Mouse (Mus musculus) midbrain, embryonic 15.5 days (tissue): ENCODE results near the gene Gm21987. TPM values are rescaled to one million over a fixed set of nuclear protein-coding genes. Genes with fewer than 3 reads are reported as not detected.

Source experiments
- ATAC-seq: fragments of 200-750 bp; cut with Nextera tagmentation; replicated peaks from 2 replicates; pipeline ENCODE4 v1.8.0; 2017; ENCODE audit warnings: moderate TSS enrichment
- H3K27ac ChIP-seq: fragments of 300-500 bp; sonication (generic); 2 replicates; pipeline ENCODE4 v1.5.1; 2015; ENCODE audit warnings: mild to moderate bottlenecking, inconsistent platforms
- H3K27me3 ChIP-seq: fragments of 300-500 bp; sonication (generic); replicated peaks from 2 replicates; pipeline ENCODE4 v1.6.1; 2015; ENCODE audit warnings: inconsistent platforms
- H3K36me3 ChIP-seq: fragments of 300-500 bp; sonication (generic); replicated peaks from 2 replicates; pipeline ENCODE4 v1.6.1; 2015; ENCODE audit warnings: inconsistent platforms
- H3K4me1 ChIP-seq: fragments of 300-500 bp; sonication (generic); 2 replicates; pipeline ENCODE4 v1.6.1; 2015; ENCODE audit warnings: inconsistent platforms
- H3K4me2 ChIP-seq: fragments of 300-500 bp; sonication (generic); 2 replicates; pipeline ENCODE4 v1.6.1; 2015; ENCODE audit warnings: inconsistent platforms, mild to moderate bottlenecking, moderate library complexity
- H3K4me3 ChIP-seq: fragments of 300-500 bp; sonication (generic); 2 replicates; pipeline ENCODE4 v1.5.1; 2015; ENCODE audit warnings: mild to moderate bottlenecking, inconsistent platforms
- H3K9ac ChIP-seq: fragments of 300-500 bp; sonication (generic); 2 replicates; pipeline ENCODE4 v1.6.1; 2015; ENCODE audit warnings: mild to moderate bottlenecking, inconsistent platforms
- H3K9me3 ChIP-seq: fragments of 300-500 bp; sonication (generic); 2 replicates; pipeline ENCODE4 v1.6.1; 2016; ENCODE audit warnings: inconsistent platforms
- WGBS: fragments of 180-500 bp; shearing (Covaris S2); methylation state at CpG from one replicate; pipeline ENCODE4 v1.1.7; 2015; ENCODE audit warnings: mixed read lengths; 5-methylcytosine and 5-hydroxymethylcytosine counted together
- polyA plus RNA-seq: library from polyadenylated mRNA; unstranded; fragments of >200 nt; fragmentation: Nextera tagmentation; extraction: Ambion mirVana; gene quantifications from 2 replicates; pipeline ENCODE4 v1.2.1, GENCODE M21; 2015

Gene Gm21987
- polyA plus RNA-seq, 1 experiment from 2014 or later, result not detected

DNA sequence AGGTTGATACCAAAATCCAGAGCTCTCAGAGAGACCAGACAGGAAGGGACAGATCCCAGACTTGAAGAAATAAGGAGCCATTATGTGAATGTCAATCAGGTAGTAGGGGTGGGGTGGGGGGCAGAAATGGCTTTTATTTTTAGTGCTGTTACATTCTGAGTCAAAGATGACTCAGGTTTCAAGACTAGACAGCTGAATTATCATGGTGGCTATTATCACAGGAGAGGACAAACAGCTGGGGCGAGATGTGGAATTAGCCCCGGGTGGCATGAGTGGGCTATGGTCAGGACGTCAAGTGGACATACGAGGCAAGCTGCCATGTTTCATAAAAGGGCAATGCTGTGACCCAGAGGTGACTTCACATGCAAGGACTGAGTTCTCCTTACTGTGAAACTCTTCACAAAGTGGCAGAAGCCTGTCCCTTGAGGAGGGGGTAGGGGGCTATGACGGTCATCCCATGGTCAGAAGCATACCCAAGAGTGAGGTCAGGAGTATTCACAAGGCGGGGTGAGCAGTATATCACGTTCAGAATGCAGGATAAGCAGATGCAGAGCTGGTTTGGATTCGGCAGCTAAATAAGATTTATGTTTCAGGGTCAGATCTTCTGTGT lies 42.5 kb downstream of the Gm21987 start:
- ATAC-seq, result no peak

DNA sequence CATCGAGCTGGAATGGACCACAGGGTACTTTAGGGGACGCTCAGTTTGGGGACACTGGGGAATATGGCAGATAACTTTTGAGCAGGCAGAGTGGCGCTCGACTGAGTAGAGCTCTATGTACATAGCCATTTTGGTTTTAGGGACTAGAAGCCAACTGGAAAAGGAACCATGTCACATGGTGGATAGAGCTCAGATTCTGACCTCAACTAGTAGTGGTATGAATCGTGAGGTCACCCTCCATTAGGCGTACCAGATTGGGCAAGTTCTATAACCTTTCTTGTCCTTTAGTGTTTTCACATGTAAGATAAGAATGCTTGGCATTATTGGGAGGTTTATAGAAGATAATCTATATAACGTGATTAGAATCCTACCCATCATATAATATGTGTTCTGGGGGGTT lies 43.5 kb downstream of the Gm21987 start:
- H3K27ac ChIP-seq, result no peak overlapping the region
- no peak overlapping the region for H3K4me3 ChIP-seq
- no peaks in the 10 kb centered on the region for H3K36me3 ChIP-seq
- H3K4me1 ChIP-seq, result no peaks in the 10 kb centered on the region
- no peaks in the 10 kb centered on the region for H3K27me3 ChIP-seq
- no peak for ATAC-seq
- no peaks in the 10 kb centered on the region for H3K9me3 ChIP-seq
- no peak overlapping the region for H3K9ac ChIP-seq
- H3K4me2 ChIP-seq, result no peak overlapping the region
- WGBS, result 92% methylated on average over 7 of the region's 7 CpGs

More for the DNA sequence above, 42.5 kb downstream of the Gm21987 start:
- Histone ChIP-seq H3K27ac (no peak overlapping the region), H3K4me1 (no peaks in the 10 kb centered on the region), H3K36me3 (no peaks in the 10 kb centered on the region), H3K4me3 (no peak overlapping the region), H3K4me2 (no peak overlapping the region), H3K9ac (no peak overlapping the region), H3K9me3 (no peaks in the 10 kb centered on the region), H3K27me3 (no peaks in the 10 kb centered on the region)
- WGBS, result 88% methylated on average over 8 of the region's 8 CpGs

DNA sequence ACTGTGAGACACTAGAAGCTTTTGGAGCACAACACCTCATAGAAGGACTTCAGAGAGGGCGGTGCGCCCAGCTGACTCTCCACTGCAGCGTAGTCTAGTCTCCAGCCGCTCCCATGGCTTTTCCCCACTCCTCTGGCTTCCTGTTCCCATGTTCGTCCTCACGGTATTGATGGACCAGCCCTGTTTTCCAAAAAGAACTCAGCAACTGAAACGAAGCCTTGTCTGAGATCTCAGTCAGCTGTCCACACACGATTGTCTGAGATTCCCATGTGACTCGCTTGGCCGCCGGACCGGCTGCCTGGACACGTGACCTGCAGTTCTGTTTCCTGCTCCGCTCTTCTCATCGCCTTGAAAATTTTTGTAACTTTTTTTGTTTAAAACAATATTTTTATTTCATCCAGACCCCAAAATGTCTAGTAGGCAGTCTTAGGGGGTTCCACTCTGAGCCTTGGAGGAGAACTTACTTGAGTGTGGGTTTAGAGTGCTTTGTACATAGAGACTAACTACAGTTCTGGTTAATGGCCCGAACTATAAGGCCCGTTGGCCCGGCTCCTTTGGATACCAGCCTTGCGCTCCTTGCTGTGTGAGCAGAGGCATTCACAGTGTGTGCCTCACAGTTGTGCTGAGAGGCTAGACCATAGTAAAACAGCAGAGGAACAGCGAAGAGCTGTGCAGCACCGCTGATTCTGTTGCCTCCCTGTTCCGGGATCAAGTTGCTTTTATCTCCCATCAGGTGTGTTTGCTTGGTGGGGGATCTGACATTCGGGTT lies 45.5 kb downstream of the Gm21987 start:
- Histone ChIP-seq H3K27me3 (no peaks in the 10 kb centered on the region), H3K9ac (no peak overlapping the region), H3K36me3 (no peaks in the 10 kb centered on the region), H3K4me2 (no peak overlapping the region), H3K27ac (no peak overlapping the region), H3K4me1 (no peaks in the 10 kb centered on the region), H3K4me3 (no peak overlapping the region), H3K9me3 (no peaks in the 10 kb centered on the region)
- WGBS, result 82% methylated on average over 23 of the region's 23 CpGs
- no peak for ATAC-seq

DNA sequence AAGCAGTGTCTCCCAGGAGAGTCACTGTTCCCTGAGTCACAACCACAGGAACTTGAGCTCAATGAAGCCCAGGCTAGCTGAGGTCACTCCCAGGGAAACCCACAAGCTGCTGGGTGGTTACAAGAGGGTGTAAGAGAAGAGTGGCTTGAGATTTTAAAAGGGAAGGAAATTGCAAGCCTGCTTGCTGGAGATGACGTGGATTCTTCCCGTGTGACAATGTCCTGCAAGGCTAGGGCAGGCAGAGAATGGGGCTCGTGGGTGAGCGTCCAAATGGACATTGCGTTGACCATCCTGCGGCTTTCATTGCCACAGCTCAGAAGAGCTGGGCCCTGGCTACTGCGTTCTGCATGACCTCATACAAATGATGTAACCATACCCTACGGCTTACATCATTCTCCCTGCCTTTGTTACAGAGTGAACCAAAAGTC lies 47.4 kb downstream of the Gm21987 start:
- no peak overlapping the region for H3K9ac ChIP-seq
- H3K27ac ChIP-seq, result no peak overlapping the region
- no peak overlapping the region for H3K4me3 ChIP-seq
- no peaks in the 10 kb centered on the region for H3K36me3 ChIP-seq
- H3K4me1 ChIP-seq, result peaks cover 2% of the 10 kb centered on the region
- 86% methylated on average over 8 of the region's 8 CpGs for WGBS
- H3K9me3 ChIP-seq, result no peaks in the 10 kb centered on the region
- no peak for ATAC-seq
- H3K27me3 ChIP-seq, result no peaks in the 10 kb centered on the region
- H3K4me2 ChIP-seq, result no peak overlapping the region

DNA sequence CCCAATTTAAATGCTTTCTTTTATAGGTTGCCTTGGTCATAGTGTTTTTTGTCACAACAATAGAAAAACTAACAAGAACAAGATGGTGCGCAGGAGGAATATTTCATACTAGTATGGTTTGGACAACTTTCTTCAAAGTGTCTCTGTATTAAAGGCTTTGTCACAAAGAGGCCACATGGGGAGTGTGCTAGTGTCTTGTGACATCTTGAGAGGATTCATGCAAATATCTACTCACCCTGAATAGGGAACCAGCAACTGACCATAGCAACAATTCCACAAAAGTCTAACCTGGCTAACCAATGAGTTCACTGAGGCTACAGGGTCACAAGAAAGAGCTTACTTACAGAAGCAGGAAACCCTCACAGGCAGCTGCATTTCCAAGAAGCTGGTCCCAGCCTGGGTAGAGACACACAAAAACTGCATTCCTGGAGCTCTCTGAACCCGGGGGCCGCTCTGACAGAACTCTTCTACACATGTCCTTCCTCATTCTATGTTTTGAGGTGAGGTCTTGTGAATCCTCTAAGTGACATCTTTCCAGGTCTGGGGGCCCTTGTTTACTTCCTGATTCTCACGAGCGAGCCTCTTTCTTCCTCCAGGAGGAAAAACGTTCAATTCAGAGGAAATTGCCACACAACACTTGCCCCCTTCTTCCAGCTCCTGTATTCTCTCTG lies 48.4 kb downstream of the Gm21987 start:
- Histone ChIP-seq H3K9me3 (no peaks in the 10 kb centered on the region), H3K27me3 (no peaks in the 10 kb centered on the region), H3K4me2 (no peak overlapping the region), H3K4me3 (no peak overlapping the region), H3K27ac (no peak overlapping the region), H3K9ac (no peak overlapping the region), H3K4me1 (peaks cover 12% of the 10 kb centered on the region), H3K36me3 (no peaks in the 10 kb centered on the region)
- ATAC-seq, result no peak
- 71% methylated on average over 6 of the region's 6 CpGs for WGBS

DNA sequence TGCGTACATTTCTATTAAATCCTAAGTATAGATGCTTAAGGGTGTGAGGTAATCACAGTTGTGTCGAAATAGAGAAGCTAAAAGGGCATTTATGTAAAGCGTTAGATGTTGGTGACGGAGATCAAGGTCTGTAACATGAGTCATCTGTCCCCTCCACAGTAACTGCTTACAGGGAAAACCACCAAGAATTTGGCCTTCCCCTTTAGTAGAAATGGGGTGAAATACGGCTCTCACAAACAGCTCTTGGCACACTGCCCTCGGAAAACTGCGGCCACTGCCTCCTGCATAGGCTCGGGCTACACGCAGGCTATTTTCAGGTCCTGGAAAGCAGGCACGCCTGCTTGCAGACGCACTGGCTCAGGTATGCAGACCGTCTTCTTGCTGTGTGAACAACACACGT lies 49.3 kb downstream of the Gm21987 start:
- Histone ChIP-seq H3K4me2 (no peak overlapping the region), H3K9me3 (no peaks in the 10 kb centered on the region), H3K9ac (no peak overlapping the region), H3K27ac (no peak overlapping the region), H3K36me3 (no peaks in the 10 kb centered on the region), H3K4me1 (peaks cover 13% of the 10 kb centered on the region), H3K27me3 (no peaks in the 10 kb centered on the region), H3K4me3 (no peak overlapping the region)
- WGBS, result 80% methylated on average over 13 of the region's 13 CpGs
- no peak for ATAC-seq

DNA sequence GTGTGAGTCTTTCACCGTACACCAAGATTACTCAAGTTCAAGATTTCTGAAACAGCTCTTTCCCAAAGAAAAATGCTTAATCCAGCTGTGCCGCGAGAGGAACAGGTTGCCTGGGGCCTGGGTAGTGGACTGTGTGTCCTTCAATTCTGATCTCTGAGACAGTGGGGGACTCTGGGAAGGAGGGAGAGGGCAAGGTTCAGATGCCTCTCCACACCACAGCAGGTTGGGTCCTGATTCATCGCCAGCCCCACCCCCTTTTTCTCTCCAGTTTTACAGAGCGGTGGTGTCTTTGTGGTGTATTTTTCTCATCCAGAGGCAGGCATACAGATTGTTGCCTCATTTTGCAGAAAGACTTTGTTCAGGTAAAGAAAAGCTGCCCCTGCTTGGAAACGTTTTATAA lies 51.4 kb downstream of the Gm21987 start:
- Histone ChIP-seq H3K9me3 (no peaks in the 10 kb centered on the region), H3K4me2 (no peak overlapping the region), H3K27me3 (no peaks in the 10 kb centered on the region), H3K9ac (no peak overlapping the region), H3K36me3 (no peaks in the 10 kb centered on the region), H3K4me1 (peaks cover 13% of the 10 kb centered on the region), H3K4me3 (no peak overlapping the region), H3K27ac (no peak overlapping the region)
- no peak for ATAC-seq
- 91% methylated on average over 6 of the region's 6 CpGs for WGBS

DNA sequence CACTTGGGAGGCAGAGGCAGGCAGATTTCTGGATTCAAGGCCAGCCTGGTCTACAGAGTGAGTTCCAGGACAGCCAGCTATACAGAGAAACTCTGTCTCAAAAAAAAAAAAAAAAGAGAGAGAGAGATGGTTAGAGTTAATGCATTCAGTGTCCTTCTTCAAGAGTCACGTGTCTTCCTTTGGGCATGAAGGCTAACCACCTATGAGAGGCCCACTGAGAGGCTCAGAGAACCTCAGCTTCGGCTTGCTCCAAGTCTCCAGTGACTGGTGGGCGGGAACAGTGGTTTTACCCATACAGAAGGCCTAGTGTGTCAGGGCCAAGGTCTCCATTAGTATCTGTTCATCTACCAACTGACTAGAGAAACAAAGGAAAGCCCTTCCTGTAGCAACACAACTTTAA lies 52.2 kb downstream of the Gm21987 start:
- Histone ChIP-seq H3K9me3 (no peaks in the 10 kb centered on the region), H3K4me3 (no peak overlapping the region), H3K4me2 (peak overlapping the region; percentile 50), H3K27me3 (no peaks in the 10 kb centered on the region), H3K27ac (peak overlapping the region; percentile 70), H3K9ac (no peak overlapping the region), H3K36me3 (no peaks in the 10 kb centered on the region), H3K4me1 (peaks cover 13% of the 10 kb centered on the region)
- WGBS, result 72% methylated on average over 3 of the region's 3 CpGs
- ATAC-seq, result no peak

DNA sequence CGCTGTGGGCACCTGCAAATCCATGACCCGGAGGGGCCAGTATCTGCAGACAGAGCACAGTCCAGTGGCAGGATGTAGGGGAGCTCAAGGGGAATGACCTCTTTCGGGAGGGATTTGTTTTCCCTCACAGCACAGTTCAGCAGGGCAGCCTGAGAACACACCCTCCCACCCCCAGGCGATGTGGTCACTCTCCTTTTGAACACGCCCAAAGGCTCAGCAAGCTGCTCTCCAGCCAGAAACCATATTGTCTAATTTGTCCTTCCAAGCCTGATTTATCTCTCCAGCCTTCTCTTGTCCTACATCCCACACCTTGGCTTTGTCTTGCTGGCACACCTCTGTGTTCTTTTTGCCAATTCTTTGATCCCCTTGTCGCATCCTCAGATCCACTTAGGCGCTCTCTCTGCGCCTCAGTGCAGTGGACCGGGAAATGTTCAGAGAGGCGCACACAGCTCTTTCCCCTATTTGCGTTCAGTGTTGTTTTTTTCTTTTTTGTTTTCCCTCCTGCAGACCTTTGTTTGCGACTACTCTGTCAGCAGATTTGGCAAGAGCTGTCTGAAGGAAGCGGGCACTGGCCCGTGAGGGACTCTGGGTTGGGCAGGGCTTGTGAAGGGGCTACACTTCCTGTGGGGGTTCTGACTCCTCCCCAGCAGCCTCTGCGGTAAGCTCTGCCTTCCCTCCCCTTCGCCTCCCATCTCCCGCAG lies 52.8 kb downstream of the Gm21987 start:
- H3K27me3 ChIP-seq, result no peaks in the 10 kb centered on the region
- peak overlapping the region; percentile 50 for H3K4me2 ChIP-seq
- no peaks in the 10 kb centered on the region for H3K36me3 ChIP-seq
- peak overlapping the region; percentile 70 for H3K27ac ChIP-seq
- 6% methylated on average over 17 of the region's 17 CpGs for WGBS
- ATAC-seq, result peak; percentile 96
- H3K9ac ChIP-seq, result peak overlapping the region; percentile 29; the same call in 1 of the 2 replicates
- peak overlapping the region; percentile 31 for H3K4me3 ChIP-seq
- H3K4me1 ChIP-seq, result peaks cover 13% of the 10 kb centered on the region
- no peaks in the 10 kb centered on the region for H3K9me3 ChIP-seq

DNA sequence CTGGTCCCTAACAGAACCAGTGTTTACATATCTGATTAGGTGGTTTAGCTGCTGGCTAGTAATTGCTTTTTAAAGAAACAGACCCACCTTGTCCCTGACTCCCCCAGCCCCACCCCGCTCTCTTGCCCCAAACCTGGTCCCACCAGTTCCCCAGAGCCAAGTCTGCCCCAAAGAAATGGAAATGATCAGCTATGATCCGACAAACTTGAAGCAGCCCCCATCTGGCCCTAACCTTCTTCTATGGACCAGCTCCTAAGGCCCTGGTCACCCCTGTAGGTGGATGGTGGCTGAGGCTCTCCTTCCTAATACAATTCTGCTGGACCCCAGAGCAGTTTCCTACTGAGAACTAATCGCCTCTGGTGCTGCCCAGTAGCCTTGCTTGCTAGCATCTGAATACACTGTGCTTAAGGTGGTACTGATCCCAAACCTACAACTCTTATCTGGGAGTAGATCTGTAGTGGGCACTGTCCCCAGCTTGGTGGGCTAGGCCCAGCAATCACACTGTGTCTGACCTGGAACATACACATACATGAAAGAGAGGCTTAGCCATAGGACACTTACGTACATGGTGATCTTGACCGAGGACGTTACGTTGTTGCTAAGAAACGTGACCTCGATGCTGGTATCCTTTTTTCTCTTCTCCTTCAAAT lies 53.6 kb downstream of the Gm21987 start:
- Histone ChIP-seq H3K4me3 (peak overlapping the region; percentile 31), H3K4me2 (peak overlapping the region; percentile 50), H3K27me3 (no peaks in the 10 kb centered on the region), H3K9me3 (no peaks in the 10 kb centered on the region), H3K36me3 (no peaks in the 10 kb centered on the region), H3K4me1 (peaks cover 13% of the 10 kb centered on the region), H3K27ac (peak overlapping the region; percentile 70), H3K9ac (peak overlapping the region; percentile 29; the same call in 1 of the 2 replicates)
- WGBS, result 73% methylated on average over 9 of the region's 9 CpGs
- peak; percentile 43 for ATAC-seq

DNA sequence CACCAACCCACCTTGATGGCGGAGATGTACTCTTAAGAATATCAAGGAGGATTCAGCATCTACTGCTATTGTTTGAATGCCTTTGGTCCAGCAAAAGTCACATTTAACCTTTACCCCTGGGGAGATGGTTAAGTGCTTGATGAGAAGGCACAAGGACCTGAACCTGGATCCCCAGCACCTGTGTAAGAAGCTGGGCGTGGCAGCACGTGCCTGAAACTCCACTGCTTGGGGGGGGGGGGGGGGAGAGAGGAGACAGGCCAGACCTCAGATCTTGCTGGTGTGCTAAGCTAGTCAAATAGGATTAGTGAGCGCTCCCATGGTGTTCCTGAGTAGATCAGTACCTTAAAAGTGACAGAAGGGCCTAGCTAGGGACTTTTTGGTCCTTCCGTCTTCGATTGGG lies 54.6 kb downstream of the Gm21987 start:
- no peak overlapping the region for H3K4me2 ChIP-seq
- ATAC-seq, result no peak
- no peak overlapping the region for H3K9ac ChIP-seq
- peaks cover 13% of the 10 kb centered on the region for H3K4me1 ChIP-seq
- no peak overlapping the region for H3K4me3 ChIP-seq
- 82% methylated on average over 6 of the region's 6 CpGs for WGBS
- no peaks in the 10 kb centered on the region for H3K9me3 ChIP-seq
- no peaks in the 10 kb centered on the region for H3K36me3 ChIP-seq
- H3K27me3 ChIP-seq, result no peaks in the 10 kb centered on the region
- H3K27ac ChIP-seq, result no peak overlapping the region

DNA sequence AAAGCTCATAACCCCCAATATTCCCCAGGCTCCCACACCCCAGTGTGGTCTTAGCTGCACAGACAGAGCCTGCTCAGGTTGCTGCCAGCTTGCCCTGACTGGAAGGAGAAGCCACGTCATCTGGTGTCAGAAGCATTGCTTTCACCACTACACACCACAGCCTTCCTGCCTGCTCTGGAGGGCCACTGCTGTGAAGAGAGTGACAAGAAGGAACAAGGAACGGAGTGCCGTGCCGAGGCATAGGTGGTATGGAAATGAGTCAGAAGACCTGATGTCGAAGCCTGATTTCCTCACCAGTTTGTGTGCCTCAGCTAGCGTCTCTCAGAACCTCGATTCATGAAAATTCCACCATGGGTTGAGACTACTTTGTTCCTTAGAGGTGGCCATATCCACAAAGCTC lies 56.8 kb downstream of the Gm21987 start:
- Histone ChIP-seq H3K9me3 (no peaks in the 10 kb centered on the region), H3K9ac (no peak overlapping the region), H3K36me3 (no peaks in the 10 kb centered on the region), H3K27me3 (no peaks in the 10 kb centered on the region), H3K4me3 (no peak overlapping the region), H3K4me2 (no peak overlapping the region), H3K27ac (no peak overlapping the region), H3K4me1 (peaks cover 13% of the 10 kb centered on the region)
- ATAC-seq, result no peak
- 84% methylated on average over 7 of the region's 7 CpGs for WGBS
